Mouse (Mus musculus): Measurements from ENCODE around the gene Mogat2.

Gene Mogat2

DNA sequence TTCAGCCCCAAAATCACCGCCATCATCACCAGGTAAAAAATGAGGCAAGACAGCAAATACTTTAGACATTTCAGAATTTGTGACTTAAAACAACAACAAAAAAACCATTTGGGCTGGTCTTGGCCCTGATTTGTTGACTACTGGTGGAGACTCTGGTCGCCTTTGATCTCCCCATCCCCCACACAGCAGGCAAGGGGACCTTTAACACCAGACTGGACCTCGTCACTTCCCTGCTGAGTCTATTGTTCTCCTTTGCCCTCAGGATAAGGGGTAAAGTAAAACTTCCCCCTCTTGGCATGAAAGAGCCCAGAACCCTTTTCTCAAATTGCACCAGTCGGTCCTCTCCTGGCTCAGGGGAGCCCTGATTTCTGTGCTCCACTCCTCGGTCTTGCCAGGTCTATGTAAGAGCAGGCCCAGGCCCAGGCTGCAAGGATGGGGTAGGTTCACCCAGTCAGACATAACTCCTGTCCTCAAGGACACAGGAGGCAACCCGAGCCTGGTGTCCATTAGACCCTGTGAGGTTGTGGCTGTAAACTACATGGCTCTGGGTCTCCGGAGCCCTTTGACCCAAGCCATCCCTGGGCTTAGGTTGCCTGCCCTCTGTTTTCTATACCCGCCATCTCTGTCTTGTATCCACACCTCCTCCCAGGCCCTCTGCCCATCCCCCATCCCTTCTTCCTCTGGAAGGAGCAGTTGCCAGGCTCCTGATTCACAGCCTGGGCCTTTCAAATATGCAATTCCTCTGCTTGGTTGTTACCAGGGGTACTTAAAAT is 1.3 kb downstream of the Mogat2 start:
- peak; percentile 37 for DNase-seq (ENCODE audit: low read depth, low spot score)

DNA sequence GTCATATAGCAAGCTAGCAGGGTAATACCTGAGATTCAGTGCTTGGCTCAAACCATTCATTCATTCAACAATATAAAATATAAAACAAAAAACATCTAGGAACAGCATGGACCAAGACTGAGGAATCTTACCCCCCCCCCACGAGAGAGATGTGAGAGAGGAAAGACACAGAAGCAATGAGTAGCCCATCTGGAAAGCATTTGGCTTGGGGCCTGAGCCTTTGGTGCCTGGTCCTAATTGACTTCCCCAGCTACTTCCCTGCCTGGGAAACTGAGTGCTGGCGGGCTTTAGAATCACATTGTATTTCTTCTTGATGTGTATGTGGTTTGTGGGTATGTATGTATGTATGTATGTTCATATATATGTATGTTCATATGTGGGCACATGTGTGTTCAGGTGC is 2.8 kb downstream of the Mogat2 start:
- no peak for DNase-seq (ENCODE audit: low read depth, low spot score)

DNA sequence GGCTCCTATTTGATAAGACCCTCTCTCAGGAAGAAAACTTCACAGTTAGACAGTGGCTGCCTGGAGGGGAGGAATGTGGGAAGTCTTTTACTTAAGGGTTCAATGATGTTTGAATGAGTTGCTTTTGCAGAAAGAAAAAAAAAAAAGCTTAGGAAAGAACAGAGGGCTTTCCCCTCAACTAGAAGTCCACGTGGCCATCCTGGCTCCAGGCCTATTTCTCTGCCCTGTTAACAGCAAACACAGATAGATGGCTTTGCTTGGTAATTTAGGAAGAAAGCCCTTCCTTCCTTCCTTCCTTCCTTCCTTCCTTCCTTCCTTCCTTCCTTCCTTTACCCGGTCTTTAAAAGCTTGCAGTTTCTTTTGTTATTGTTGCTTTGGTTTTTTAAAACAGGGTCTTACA is 3.5 kb downstream of the Mogat2 start:
- no peak for DNase-seq (ENCODE audit: low read depth, low spot score)

DNA sequence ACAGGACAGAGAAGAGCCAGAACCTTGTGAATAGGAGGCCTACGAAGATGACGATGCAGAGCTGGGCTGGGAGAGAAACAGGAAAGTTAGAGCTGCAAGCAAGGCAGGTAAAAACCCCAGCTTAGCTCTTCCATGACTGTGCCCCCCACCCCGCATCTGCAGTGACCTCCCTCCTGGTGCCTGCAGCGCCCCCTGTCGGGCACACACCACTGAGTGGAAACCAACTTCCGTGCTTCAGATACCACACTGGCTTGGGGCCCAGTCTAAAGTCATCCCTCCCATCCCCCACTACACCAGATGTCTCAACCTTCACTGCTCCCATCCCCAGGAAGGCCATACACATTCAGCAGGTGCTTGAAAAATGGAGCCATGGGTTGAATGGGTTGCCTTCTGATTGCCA is 5.8 kb downstream of the Mogat2 start:
- peak; percentile 58 for DNase-seq (ENCODE audit: low read depth, low spot score)

- no peak for DNase-seq (ENCODE audit: low read depth, low spot score)
Observed at GRCm38 (mm10) chr7:99230061-99230747, 8.2 kb downstream of the Mogat2 start.

DNA sequence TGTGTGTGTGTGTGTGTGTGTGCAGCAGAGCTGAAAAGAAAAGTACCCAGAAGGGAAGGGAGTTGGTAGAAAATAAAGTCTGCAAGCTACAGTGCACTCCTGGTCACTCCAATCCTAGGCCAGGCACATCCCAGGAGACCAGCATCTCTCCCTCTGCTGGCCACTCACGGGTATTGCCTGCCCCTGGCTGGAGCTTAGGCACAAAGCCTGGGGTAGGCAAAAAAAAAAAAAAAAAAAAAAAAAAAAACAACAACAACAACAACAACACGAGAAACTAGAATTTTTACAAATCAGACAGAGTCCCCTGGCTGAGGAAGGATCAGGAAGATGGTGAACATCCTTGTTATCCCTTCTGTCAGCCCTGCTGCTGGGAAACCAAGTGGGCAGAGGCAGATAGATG is 9.0 kb downstream of the Mogat2 start:
- peak; percentile 69 for DNase-seq (ENCODE audit: low read depth, low spot score)

- DNase-seq (ENCODE audit: low read depth, low spot score) = no peak
Observed at GRCm38 (mm10) chr7:99228825-99229224, 9.6 kb downstream of the Mogat2 start.

DNA sequence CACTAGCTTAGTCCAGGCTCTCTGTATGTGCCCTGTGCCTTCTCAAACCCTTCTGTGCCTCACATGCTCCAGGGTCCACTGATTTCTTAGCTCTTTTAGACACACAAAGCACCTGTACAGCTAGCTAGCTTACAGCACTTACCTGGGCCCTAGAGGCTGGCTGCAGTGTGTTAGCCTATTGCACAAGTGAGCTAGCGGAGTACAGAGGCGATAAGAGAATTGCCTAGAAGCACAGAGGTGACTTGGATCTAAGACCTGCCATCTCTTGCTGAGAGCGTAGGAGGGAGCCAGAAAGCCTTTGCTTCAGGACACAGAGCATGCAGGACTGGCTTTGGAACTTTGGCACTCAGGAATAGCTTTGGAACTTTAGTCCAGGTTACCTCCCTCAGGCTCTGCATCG is 11.2 kb downstream of the Mogat2 start:
- no peak for DNase-seq (ENCODE audit: low read depth, low spot score)

DNA sequence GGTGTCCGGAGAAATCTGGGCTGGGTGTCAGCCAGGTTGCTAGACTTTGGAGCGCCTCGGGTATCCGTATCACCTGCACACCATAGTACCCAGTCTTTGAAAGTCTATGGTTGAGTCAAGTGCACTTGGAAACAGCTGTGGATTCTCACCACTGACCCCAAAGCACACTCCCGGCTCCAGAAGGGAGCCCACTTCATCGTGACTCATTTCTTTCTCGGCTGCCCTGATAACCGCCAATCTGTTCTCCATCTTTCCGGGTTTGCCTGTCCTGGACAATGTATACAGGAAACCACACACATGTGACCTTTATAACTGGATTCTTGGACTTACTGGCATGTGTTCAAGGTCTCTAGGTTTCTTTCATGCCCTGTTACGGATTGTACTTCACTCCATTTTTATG is 11.8 kb downstream of the Mogat2 start:
- DNase-seq (ENCODE audit: low read depth, low spot score) = no peak

- no peak for DNase-seq (ENCODE audit: low read depth, low spot score)
Observed at GRCm38 (mm10) chr7:99225421-99225820, 13.0 kb downstream of the Mogat2 start.

GRCm38 (mm10) chr7:99224648-99225190 is 13.7 kb downstream of the Mogat2 start:
- no peak for DNase-seq (ENCODE audit: low read depth, low spot score)

DNA sequence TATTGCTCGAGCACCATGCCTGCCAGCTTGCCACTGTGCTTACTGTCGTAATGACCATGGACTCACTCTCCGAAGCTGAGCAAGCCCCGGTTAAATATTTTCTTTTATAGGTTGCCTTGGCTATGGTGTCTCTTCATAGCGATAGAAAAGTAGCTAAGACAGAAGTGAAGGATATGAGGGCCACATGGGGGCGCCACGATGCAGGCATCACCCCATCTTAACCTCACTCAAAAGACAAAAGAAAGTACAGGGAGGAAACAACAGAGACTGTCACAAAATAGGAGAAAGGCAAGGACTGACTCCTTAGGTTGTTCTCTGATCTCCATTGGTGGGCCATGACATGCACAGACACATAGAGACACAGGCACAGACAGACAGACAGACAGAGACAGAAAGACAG is 14.2 kb downstream of the Mogat2 start:
- DNase-seq (ENCODE audit: low read depth, low spot score) = peak; percentile 23

DNA sequence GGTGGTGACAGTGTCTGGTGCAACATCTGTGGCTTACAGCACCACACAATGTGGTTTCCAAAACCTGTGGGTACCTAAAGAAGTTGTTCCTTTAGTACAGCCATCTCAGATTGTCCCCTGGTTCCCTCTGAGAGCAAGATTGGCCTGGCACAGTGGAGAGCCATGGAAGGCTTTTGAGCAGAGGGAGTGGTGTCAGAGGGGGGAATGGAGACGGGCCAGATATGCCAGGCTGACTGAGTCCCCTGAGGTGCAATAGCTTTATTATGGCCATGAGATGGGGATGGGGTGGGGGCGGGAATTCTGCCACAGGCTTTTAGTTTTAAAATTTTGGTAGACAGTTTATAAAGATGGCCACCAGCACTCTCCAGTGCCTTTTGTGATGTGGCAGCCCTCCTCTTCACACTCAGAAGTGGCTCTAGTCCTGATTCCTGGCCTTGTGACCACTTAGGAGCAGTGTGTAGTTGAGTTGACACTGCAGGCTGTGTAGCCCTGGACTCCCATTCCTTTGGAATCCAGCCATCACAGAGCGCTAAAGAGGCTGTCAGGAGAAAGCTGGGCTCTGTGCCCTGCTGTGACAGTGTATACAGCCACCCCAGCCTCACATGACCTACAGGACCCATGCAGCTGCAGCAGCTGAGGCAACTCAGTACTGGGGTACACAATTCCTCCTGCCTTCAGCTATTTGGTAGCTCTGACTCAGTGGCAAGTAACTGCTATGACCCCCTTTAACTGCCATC is 20.9 kb downstream of the Mogat2 start:
- DNase-seq (ENCODE audit: low read depth, low spot score) = no peak

DNA sequence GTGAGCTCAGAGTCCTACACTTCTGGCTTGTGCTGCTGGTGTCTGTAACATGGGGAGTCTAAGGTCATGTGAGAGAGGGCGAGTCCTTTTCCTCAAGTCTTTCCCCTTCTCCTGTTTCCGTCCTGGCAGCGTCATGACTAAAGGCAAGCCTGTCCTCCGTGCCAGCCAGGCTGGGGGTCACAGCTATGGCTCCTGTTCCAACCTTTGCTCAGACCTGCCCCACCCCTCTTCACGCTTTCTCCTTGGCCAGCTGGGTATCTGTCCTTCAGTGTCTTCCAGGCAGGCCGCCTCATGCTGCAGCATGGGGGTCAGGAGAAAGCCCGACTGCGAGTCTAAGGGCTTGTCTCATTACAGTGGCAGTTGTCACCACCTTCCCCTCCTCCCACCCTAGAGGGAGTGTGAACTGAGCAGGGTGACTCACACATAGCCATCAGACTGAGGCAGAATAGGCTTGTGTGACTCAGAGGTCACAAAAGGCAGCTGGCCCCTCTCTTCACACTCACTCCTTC is 23.0 kb downstream of the Mogat2 start:
- no peak for DNase-seq (ENCODE audit: low read depth, low spot score)

- DNase-seq (ENCODE audit: low read depth, low spot score) = no peak
Observed at GRCm38 (mm10) chr7:99214621-99215185, 23.7 kb downstream of the Mogat2 start.

- DNase-seq (ENCODE audit: low read depth, low spot score) = no peak
Observed at GRCm38 (mm10) chr7:99213686-99214085, 24.7 kb downstream of the Mogat2 start.

- DNase-seq (ENCODE audit: low read depth, low spot score) = no peak
Observed at GRCm38 (mm10) chr7:99213056-99213455, 25.4 kb downstream of the Mogat2 start.

DNA sequence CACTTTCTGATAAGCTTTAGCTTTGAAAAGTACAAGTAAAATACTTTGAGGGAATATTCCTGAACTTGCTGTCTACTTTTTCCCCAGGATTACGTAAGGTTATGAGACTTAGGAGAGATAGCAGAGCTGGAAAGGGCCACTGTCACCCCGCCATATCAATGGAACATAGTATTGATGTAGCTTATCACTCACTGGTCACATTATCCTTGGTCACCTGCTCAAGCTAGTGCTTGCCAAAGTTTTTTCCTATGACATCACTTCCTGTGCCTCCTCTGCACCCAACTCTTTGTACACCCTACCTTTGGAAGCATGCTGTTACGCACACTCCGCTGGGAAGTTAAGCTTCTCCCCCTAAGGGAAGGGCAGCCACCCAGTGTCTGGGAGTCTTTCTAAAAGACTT is 29.7 kb downstream of the Mogat2 start:
- DNase-seq (ENCODE audit: low read depth, low spot score) = no peak

DNA sequence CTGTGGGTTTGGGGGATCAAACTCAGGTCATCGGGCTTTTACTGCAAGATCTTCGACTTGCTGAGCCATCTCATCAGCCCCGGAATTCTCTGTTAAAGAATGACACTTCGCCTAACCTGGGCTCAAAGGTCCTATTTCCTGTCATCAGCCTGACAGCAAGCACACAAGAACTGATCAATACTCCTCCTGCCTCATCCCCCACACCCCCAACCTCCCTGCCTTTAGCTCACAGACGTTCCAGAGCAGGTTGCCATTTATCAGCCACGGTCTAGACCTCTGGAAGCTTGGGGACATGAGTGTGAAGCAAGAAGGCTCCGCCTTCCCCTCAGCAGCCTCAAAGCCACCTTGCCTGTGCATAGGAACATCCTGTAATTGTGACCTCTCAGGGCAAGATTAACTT is 32.1 kb downstream of the Mogat2 start:
- DNase-seq (ENCODE audit: low read depth, low spot score) = no peak

GRCm38 (mm10) chr7:99202163-99202562 is 36.3 kb downstream of the Mogat2 start:
- no peak for DNase-seq (ENCODE audit: low read depth, low spot score)

DNA sequence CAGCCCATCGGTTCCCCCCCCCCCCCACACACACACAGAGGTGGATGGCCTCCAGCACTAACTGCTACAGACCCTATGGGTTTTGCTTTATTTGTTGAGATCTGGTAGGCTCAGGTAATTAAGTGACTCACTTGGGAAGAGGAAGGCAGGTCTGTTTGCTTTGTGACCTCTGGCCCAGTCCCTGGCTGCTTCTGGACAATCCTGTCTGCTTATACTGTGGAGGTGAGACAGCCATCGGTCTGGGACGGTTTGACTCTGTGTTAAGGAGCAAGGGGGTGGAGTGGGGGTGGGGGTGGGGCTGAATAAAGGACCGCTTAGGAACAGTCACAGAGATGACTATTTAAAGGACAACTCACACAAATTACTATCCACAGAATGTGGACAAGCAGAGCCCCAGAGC is 38.1 kb downstream of the Mogat2 start:
- DNase-seq (ENCODE audit: low read depth, low spot score) = peak; percentile 31

Measured in ZHBTc4 (cell line).